Mouse (Mus musculus): ENCODE results near the gene Olfr329-ps.

DNA sequence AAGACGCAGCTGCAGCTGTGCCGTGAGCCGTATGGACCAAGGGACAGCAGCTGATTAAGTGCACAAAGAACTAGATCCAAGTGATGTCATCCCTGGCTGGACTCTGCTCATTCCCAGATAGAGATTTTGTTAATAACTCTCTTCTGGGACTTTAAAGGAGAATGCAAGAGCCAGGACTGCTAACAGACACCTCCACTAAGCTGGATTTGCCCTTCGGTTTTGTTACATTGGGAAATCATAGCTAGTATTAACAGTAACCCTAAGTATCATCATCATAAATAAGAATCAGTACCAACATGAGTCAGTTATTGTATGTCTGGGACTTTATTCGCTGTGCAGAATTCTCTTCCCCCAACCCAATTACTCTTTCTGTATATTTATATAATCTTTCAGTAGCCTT is at the start of gene Olfr329-ps:
- TF ChIP-seq POLR2A (IDR thresholded peaks at IDR 0.05; ENCODE audit: low read depth, low read length) (no peak), CTCF (conservative IDR thresholded peaks at IDR 0.05; ENCODE audit: insufficient read depth, insufficient read length, low read depth, low read length) (no peak)
